Comparison of ENCODE assay signal across 19 mouse cellular contexts in genomic region chr6:66992786-66993185, GRCm38 (mm10).
"Had no signal": no experiment of that assay in that cellular context is flagged by ENCODE, and none has a peak within 500 bp of the region (broad histone marks: within the 10 kb centered on the region; RNA-seq: fewer than 3 reads in every experiment).

No protein-coding gene starts in this region.

- DNase-seq: kidney, postnatal 4 days; left cerebral cortex, postnatal 4 days; liver, postnatal 0 days; right cerebral cortex, adult 18-20 months; right cerebral cortex, postnatal 14 days; right cerebral cortex, postnatal 4 days; thymus, adult 2 months; thymus, postnatal 14 days; thymus, postnatal 4 days had no signal

- H3K27ac ChIP-seq: limb, embryonic 12.5 days; limb, embryonic 15.5 days; liver, embryonic 14.5 days; lung, embryonic 15.5 days; midbrain, embryonic 12.5 days; midbrain, embryonic 15.5 days; neural tube, embryonic 12.5 days; neural tube, embryonic 15.5 days; stomach, postnatal 0 days had no signal

- ATAC-seq: liver, postnatal 0 days; midbrain, embryonic 15.5 days had no signal

- H3K4me2 ChIP-seq: limb, embryonic 12.5 days; limb, embryonic 15.5 days; liver, embryonic 11.5 days; lung, embryonic 15.5 days; midbrain, embryonic 12.5 days; midbrain, embryonic 15.5 days; neural tube, embryonic 12.5 days; neural tube, embryonic 15.5 days had no signal

- H3K36me3 ChIP-seq: limb, embryonic 12.5 days; limb, embryonic 15.5 days; lung, embryonic 15.5 days; midbrain, embryonic 12.5 days; midbrain, embryonic 15.5 days; neural tube, embryonic 12.5 days; neural tube, embryonic 15.5 days had no signal

- H3K4me3 ChIP-seq: limb, embryonic 12.5 days; limb, embryonic 15.5 days; lung, embryonic 15.5 days; midbrain, embryonic 12.5 days; midbrain, embryonic 15.5 days; neural tube, embryonic 12.5 days; neural tube, embryonic 15.5 days had no signal

- H3K27me3 ChIP-seq: limb, embryonic 12.5 days; limb, embryonic 15.5 days; lung, embryonic 15.5 days; midbrain, embryonic 12.5 days; midbrain, embryonic 15.5 days; neural tube, embryonic 12.5 days; neural tube, embryonic 15.5 days had no signal

- H3K9ac ChIP-seq: limb, embryonic 12.5 days; limb, embryonic 15.5 days; liver, embryonic 14.5 days; liver, postnatal 0 days; lung, embryonic 15.5 days; midbrain, embryonic 12.5 days; midbrain, embryonic 15.5 days; neural tube, embryonic 12.5 days; neural tube, embryonic 15.5 days had no signal

- H3K9me3 ChIP-seq: limb, embryonic 12.5 days; limb, embryonic 15.5 days; lung, embryonic 15.5 days; midbrain, embryonic 12.5 days; midbrain, embryonic 15.5 days; neural tube, embryonic 12.5 days; neural tube, embryonic 15.5 days had no signal

- H3K4me1 ChIP-seq: midbrain, embryonic 12.5 days; midbrain, embryonic 15.5 days; neural tube, embryonic 15.5 days had no signal
